ENCODE assay signal across 12 mouse cellular contexts in genomic region chr11:53187427-53188140, GRCm38 (mm10).
A peak's percentile ranks its signal among the peaks of the same experiment; 100 is the strongest.
DNase-seq lines count a peak whose midpoint lies in the region; ATAC-seq and TF ChIP-seq lines count a peak whose summit lies in the region.
"Had no signal": no experiment of that assay in that cellular context is flagged by ENCODE, and none has a peak within 500 bp of the region (broad histone marks: within the 10 kb centered on the region; RNA-seq: fewer than 3 reads in every experiment).

No protein-coding gene starts in this region.

- H3K9ac ChIP-seq in midbrain, embryonic 14.5 days (replicated peaks; ENCODE audit: low read length) = no peak overlapping the region
- no peak overlapping the region for H3K9ac ChIP-seq in midbrain, embryonic 13.5 days (replicated peaks)
- H3K9ac ChIP-seq: neural tube, embryonic 12.5 days had no signal

- H3K4me2 ChIP-seq in midbrain, embryonic 14.5 days (ENCODE audit: low read length) = no peak overlapping the region
- H3K4me2 ChIP-seq in midbrain, embryonic 13.5 days (replicated peaks) = no peak overlapping the region
- H3K4me2 ChIP-seq: liver, embryonic 11.5 days; neural tube, embryonic 12.5 days had no signal

- peaks cover 22% of the 10 kb centered on the region for H3K4me1 ChIP-seq in heart, embryonic 10.5 days
- H3K4me1 ChIP-seq in midbrain, embryonic 14.5 days (ENCODE audit: control insufficient read depth, insufficient read depth, low read length) = no peaks in the 10 kb centered on the region; the same call in 1 of the 2 replicates
- H3K4me1 ChIP-seq in midbrain, embryonic 13.5 days (replicated peaks) = peaks cover 11% of the 10 kb centered on the region
- H3K4me1 ChIP-seq: neural tube, embryonic 12.5 days had no signal

- DNase-seq in heart, adult 9 months (ENCODE audit: low spot score in 2 of 2) = peak; percentile 7 to 18
- DNase-seq in heart, embryonic 10.5 days (ENCODE audit: low spot score) = no peak
- DNase-seq in midbrain, embryonic 14.5 days = peak; percentile 38
- peak; percentile 43 for DNase-seq in brain, embryonic 14.5 days (ENCODE audit: low read depth)
- DNase-seq in kidney, postnatal 25 days = peak; percentile 18 to 40
- no peak for DNase-seq in B cell, adult 2 months
- no peak for DNase-seq in urinary bladder, postnatal 36 days (ENCODE audit: low spot score in 2 of 2)
- DNase-seq: right cerebral cortex, postnatal 4 days had no signal

- ATAC-seq in midbrain, embryonic 14.5 days (ENCODE audit: low FRiP score, low TSS enrichment) = no peak
- no peak for ATAC-seq in midbrain, embryonic 13.5 days
- ATAC-seq: activated CD4-positive, CD25-positive, alpha-beta regulatory T cell, adult 4 months had no signal

- H3K9me3 ChIP-seq in heart, embryonic 10.5 days = no peaks in the 10 kb centered on the region
- no peaks in the 10 kb centered on the region for H3K9me3 ChIP-seq in midbrain, embryonic 14.5 days (ENCODE audit: control insufficient read depth, low read length)
- H3K9me3 ChIP-seq in midbrain, embryonic 13.5 days = no peaks in the 10 kb centered on the region
- H3K9me3 ChIP-seq: neural tube, embryonic 12.5 days had no signal

- H3K27me3 ChIP-seq in heart, embryonic 10.5 days (ENCODE audit: insufficient read depth, poor library complexity, severe bottlenecking) = no peaks in the 10 kb centered on the region
- H3K27me3 ChIP-seq in midbrain, embryonic 14.5 days (ENCODE audit: control insufficient read depth, insufficient read depth, low read length) = no peaks in the 10 kb centered on the region
- H3K27me3 ChIP-seq in midbrain, embryonic 13.5 days = no peaks in the 10 kb centered on the region
- H3K27me3 ChIP-seq: neural tube, embryonic 12.5 days had no signal

- no peaks in the 10 kb centered on the region for H3K36me3 ChIP-seq in heart, embryonic 10.5 days
- no peaks in the 10 kb centered on the region for H3K36me3 ChIP-seq in midbrain, embryonic 14.5 days (ENCODE audit: control insufficient read depth, insufficient read depth, low read length)
- H3K36me3 ChIP-seq in midbrain, embryonic 13.5 days = no peaks in the 10 kb centered on the region
- H3K36me3 ChIP-seq: neural tube, embryonic 12.5 days had no signal

- WGBS in heart, embryonic 10.5 days = 71% methylated on average over 5 of the region's 5 CpGs
- WGBS in midbrain, embryonic 14.5 days = 74% methylated on average over 5 of the region's 5 CpGs
- WGBS in midbrain, embryonic 13.5 days = 82% methylated on average over 5 of the region's 5 CpGs

- TF ChIP-seq POLR2A in brain, embryonic 14.5 days (IDR thresholded peaks at IDR 0.05; ENCODE audit: borderline replicate concordance, extremely low read depth, insufficient read depth, insufficient read length, poor library complexity, severe bottlenecking) = no peak

- no peak overlapping the region for H3K27ac ChIP-seq in heart, embryonic 10.5 days
- no peak overlapping the region for H3K27ac ChIP-seq in midbrain, embryonic 14.5 days (replicated peaks; ENCODE audit: low read depth, low read length)
- no peak overlapping the region for H3K27ac ChIP-seq in midbrain, embryonic 13.5 days
- H3K27ac ChIP-seq: neural tube, embryonic 12.5 days had no signal

- no peak for TF ChIP-seq CTCF in brain, embryonic 14.5 days (IDR thresholded peaks at IDR 0.05; ENCODE audit: borderline replicate concordance, extremely low read depth, insufficient read depth, insufficient read length)

- H3K4me3 ChIP-seq in heart, embryonic 10.5 days = no peak overlapping the region
- no peak overlapping the region for H3K4me3 ChIP-seq in midbrain, embryonic 14.5 days (replicated peaks; ENCODE audit: low read depth, low read length)
- no peak overlapping the region for H3K4me3 ChIP-seq in midbrain, embryonic 13.5 days (replicated peaks)
- H3K4me3 ChIP-seq: neural tube, embryonic 12.5 days had no signal

Comparison
In these comparisons a context has a peak if more than half of its experiments do, and no peak if none do; other contexts are left out.
1. DNase-seq: peak in heart, adult 9 months (2 of 2), midbrain, embryonic 14.5 days (single experiment), brain, embryonic 14.5 days (single experiment) and kidney, postnatal 25 days (2 of 2); none in heart, embryonic 10.5 days (single experiment), B cell, adult 2 months (0 of 2) and urinary bladder, postnatal 36 days (0 of 2).